In the genomic region with DNA sequence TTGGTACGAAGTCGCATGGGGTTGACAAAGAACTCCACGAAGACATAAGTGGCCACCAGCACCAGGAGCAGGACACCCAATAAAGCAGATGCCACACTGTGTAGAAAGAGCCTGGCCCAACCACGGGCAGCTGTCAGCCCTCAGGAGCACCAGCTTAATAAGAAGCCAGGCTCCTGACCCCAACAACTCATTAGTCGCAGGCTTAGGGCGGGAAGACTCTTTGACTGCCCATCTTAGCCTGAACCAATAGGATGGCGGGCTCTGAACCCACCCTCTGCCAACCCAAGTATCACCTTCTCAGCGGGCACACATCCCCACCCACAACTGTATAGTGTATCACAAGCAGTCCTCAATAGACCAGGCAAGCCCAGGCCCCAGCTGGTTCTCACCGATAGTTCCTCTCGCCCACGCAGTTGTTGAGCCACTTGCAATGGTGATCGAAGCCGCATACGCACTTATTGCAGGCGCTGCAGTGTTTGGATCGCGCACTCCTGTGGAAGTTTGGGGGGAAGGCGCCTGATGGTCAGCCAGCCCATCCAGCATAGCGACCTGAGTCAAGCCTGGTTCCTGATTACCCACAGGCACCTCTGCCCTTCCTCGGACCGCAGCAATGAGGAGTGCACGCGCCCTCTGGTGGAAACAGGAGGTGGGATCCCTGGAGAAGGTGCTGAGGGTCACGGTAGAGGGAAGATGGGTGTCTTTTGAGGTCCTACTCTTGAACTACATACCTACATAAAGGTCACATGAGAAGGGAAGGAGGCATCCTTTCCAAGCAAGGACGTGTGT, we compare ENCODE assay signal across 8 mouse cellular contexts. TPM values are rescaled to one million over a fixed set of nuclear protein-coding genes. Genes with fewer than 3 reads are reported as not detected.
DNase-seq lines count a peak whose midpoint lies in the region; ATAC-seq and TF ChIP-seq lines count a peak whose summit lies in the region.
"Had no signal": no experiment of that assay in that cellular context is flagged by ENCODE, and none has a peak within 500 bp of the region (broad histone marks: within the 10 kb centered on the region; RNA-seq: fewer than 3 reads in every experiment).

No protein-coding gene starts in this region.

- no peaks in the 10 kb centered on the region for H3K9me3 ChIP-seq in midbrain, embryonic 11.5 days (ENCODE audit: control insufficient read depth, low read length)
- H3K9me3 ChIP-seq in midbrain, embryonic 16.5 days (replicated peaks; ENCODE audit: control insufficient read depth, low read length, poor library complexity, severe bottlenecking) = no peaks in the 10 kb centered on the region
- no peaks in the 10 kb centered on the region for H3K9me3 ChIP-seq in lung, postnatal 0 days (ENCODE audit: low read length)
- H3K9me3 ChIP-seq: embryonic facial prominence, embryonic 15.5 days had no signal

- H3K4me3 ChIP-seq in midbrain, embryonic 11.5 days (ENCODE audit: low read depth, low read length) = no peak overlapping the region
- H3K4me3 ChIP-seq in midbrain, embryonic 16.5 days (ENCODE audit: low read depth, low read length) = no peak overlapping the region
- H3K4me3 ChIP-seq in lung, postnatal 0 days (ENCODE audit: low read depth, low read length) = no peak overlapping the region
- H3K4me3 ChIP-seq: embryonic facial prominence, embryonic 15.5 days had no signal

- peaks cover 42% of the 10 kb centered on the region for H3K4me1 ChIP-seq in midbrain, embryonic 11.5 days (ENCODE audit: control insufficient read depth, insufficient read depth, low read length)
- H3K4me1 ChIP-seq in midbrain, embryonic 16.5 days (ENCODE audit: control insufficient read depth, insufficient read depth, low read length) = peaks cover 16% of the 10 kb centered on the region; the same call in 1 of the 2 replicates
- peaks cover 17% of the 10 kb centered on the region; the same call in 1 of the 2 replicates for H3K4me1 ChIP-seq in lung, postnatal 0 days (ENCODE audit: insufficient read depth, low read depth, low read length)

- no peak for TF ChIP-seq EP300 in lung, postnatal 0 days (IDR thresholded peaks at IDR 0.05)

- peaks cover 16% of the 10 kb centered on the region for H3K27me3 ChIP-seq in midbrain, embryonic 11.5 days (ENCODE audit: control insufficient read depth, insufficient read depth, low read length)
- no peaks in the 10 kb centered on the region for H3K27me3 ChIP-seq in midbrain, embryonic 16.5 days (ENCODE audit: control insufficient read depth, insufficient read depth, low read depth, low read length)
- no peaks in the 10 kb centered on the region for H3K27me3 ChIP-seq in lung, postnatal 0 days (replicated peaks; ENCODE audit: insufficient read depth, low read length)

- no peak overlapping the region for H3K4me2 ChIP-seq in midbrain, embryonic 11.5 days
- no peak overlapping the region for H3K4me2 ChIP-seq in midbrain, embryonic 16.5 days (ENCODE audit: low read length)
- H3K4me2 ChIP-seq in lung, postnatal 0 days (replicated peaks; ENCODE audit: low read depth, low read length) = no peak overlapping the region
- H3K4me2 ChIP-seq: embryonic facial prominence, embryonic 15.5 days had no signal

- no peak overlapping the region for H3K9ac ChIP-seq in midbrain, embryonic 11.5 days (ENCODE audit: low read length)
- H3K9ac ChIP-seq in midbrain, embryonic 16.5 days (ENCODE audit: low read depth, low read length) = no peak overlapping the region
- H3K9ac ChIP-seq in lung, postnatal 0 days (replicated peaks; ENCODE audit: low read depth) = no peak overlapping the region
- H3K9ac ChIP-seq: embryonic facial prominence, embryonic 15.5 days had no signal

- TF ChIP-seq CTCF in lung, postnatal 0 days (IDR thresholded peaks at IDR 0.05) = peak; percentile 96

- DNase-seq in midbrain, embryonic 11.5 days (ENCODE audit: low spot score, missing footprints) = peak; percentile 91
- DNase-seq in adipocyte (ENCODE audit: low spot score) = peak; percentile 42
- peak; percentile 80 to 88 for DNase-seq in cerebellum, postnatal 25 days
- DNase-seq in kidney, adult 18-20 months = peak; percentile 66
- peak; percentile 71 for DNase-seq in lung, postnatal 0 days (ENCODE audit: low spot score)
- peak; percentile 39 for DNase-seq in thymus, postnatal 0 days (ENCODE audit: low spot score)

- 40% methylated on average over 25 of the region's 25 CpGs for WGBS in midbrain, embryonic 11.5 days
- WGBS in midbrain, embryonic 16.5 days = 42% methylated on average over 25 of the region's 25 CpGs
- 45% methylated on average over 25 of the region's 25 CpGs for WGBS in lung, postnatal 0 days

- peak; percentile 41 for ATAC-seq in midbrain, embryonic 11.5 days (ENCODE audit: low FRiP score)
- no peak for ATAC-seq in midbrain, embryonic 16.5 days
- ATAC-seq in lung, postnatal 0 days = 0 out of 2 replicates have a peak, but pooled peaks have one; percentile 9

- H3K27ac ChIP-seq in midbrain, embryonic 11.5 days (ENCODE audit: low read depth, low read length) = no peak overlapping the region
- H3K27ac ChIP-seq in midbrain, embryonic 16.5 days (ENCODE audit: low read length) = no peak overlapping the region
- H3K27ac ChIP-seq in lung, postnatal 0 days (ENCODE audit: low read length) = no peak overlapping the region
- H3K27ac ChIP-seq: embryonic facial prominence, embryonic 15.5 days had no signal

- H3K36me3 ChIP-seq in midbrain, embryonic 11.5 days (ENCODE audit: control insufficient read depth, insufficient read depth, low read length) = no peaks in the 10 kb centered on the region
- no peaks in the 10 kb centered on the region for H3K36me3 ChIP-seq in midbrain, embryonic 16.5 days (ENCODE audit: control insufficient read depth, insufficient read depth, low read length)
- no peaks in the 10 kb centered on the region; the same call in 1 of the 2 replicates for H3K36me3 ChIP-seq in lung, postnatal 0 days (ENCODE audit: insufficient read depth, low read length)

RNA-seq across cellular contexts. Expression of a gene that starts 5.5 kb away (rescaled TPM):
- 106 and 107 TPM in 2 replicates for polyA plus RNA-seq in midbrain, embryonic 11.5 days (2014; fragmentation: Nextera tagmentation; extraction: Ambion mirVana)
- 153 and 159 TPM in 2 replicates for polyA plus RNA-seq in midbrain, embryonic 16.5 days (2015; fragmentation: Nextera tagmentation; extraction: Ambion mirVana)
- polyA plus RNA-seq in lung, postnatal 0 days (2015; fragmentation: Nextera tagmentation; extraction: Ambion mirVana) = 675 and 696 TPM in 2 replicates
- 31.9 and 42.4 TPM in 2 replicates for polyA plus RNA-seq in thymus, postnatal 0 days (2015; fragmentation: Nextera tagmentation; extraction: Ambion mirVana)

RNA-seq across cellular contexts. Expression of a gene that starts 19.9 kb away (rescaled TPM):
- 14.5 and 19.0 TPM in 2 replicates for polyA plus RNA-seq in midbrain, embryonic 11.5 days (2014; fragmentation: Nextera tagmentation; extraction: Ambion mirVana)
- polyA plus RNA-seq in midbrain, embryonic 16.5 days (2015; fragmentation: Nextera tagmentation; extraction: Ambion mirVana) = 33.6 and 38.4 TPM in 2 replicates
- polyA plus RNA-seq in lung, postnatal 0 days (2015; fragmentation: Nextera tagmentation; extraction: Ambion mirVana) = 40.6 and 41.7 TPM in 2 replicates
- 5.8 and 6.9 TPM in 2 replicates for polyA plus RNA-seq in thymus, postnatal 0 days (2015; fragmentation: Nextera tagmentation; extraction: Ambion mirVana)

RNA-seq across cellular contexts. Expression of a gene that starts 41.7 kb away (rescaled TPM):
- polyA plus RNA-seq in midbrain, embryonic 11.5 days (2014; fragmentation: Nextera tagmentation; extraction: Ambion mirVana) = 19.8 and 24.3 TPM in 2 replicates
- 2.7 and 3.6 TPM in 2 replicates for polyA plus RNA-seq in midbrain, embryonic 16.5 days (2015; fragmentation: Nextera tagmentation; extraction: Ambion mirVana)
- polyA plus RNA-seq in lung, postnatal 0 days (2015; fragmentation: Nextera tagmentation; extraction: Ambion mirVana) = 1.8 and 2.9 TPM in 2 replicates
- polyA plus RNA-seq in thymus, postnatal 0 days (2015; fragmentation: Nextera tagmentation; extraction: Ambion mirVana) = 0.26 and 0.28 TPM in 2 replicates

Comparison
In these comparisons a context has a peak if more than half of its experiments do, and no peak if none do; other contexts are left out.
1. DNase-seq: peak in every context shown above with its lines; median percentile 91 in midbrain, embryonic 11.5 days; 84 in cerebellum, postnatal 25 days; 71 in lung, postnatal 0 days; 66 in kidney, adult 18-20 months; 42 in adipocyte; 39 in thymus, postnatal 0 days.